Mouse (Mus musculus) CH12.LX (cell line): ENCODE data around the gene Acsm2. TPM values are rescaled to one million over a fixed set of nuclear protein-coding genes. Genes with fewer than 3 reads are reported as not detected.

Experiments
- DNase-seq: peaks from one replicate; pipeline ENCODE4 v3.0.0-alpha.2; 2013; ENCODE audit errors: extremely low read depth
- H3K27ac ChIP-seq: 2 replicates; pipeline ENCODE4 v1.5.1; 2012; ENCODE audit warnings: low read depth, mild to moderate bottlenecking, control low read depth, moderate library complexity; ENCODE audit not compliant: insufficient read depth
- H3K27me3 ChIP-seq: replicated peaks from 2 replicates; pipeline ENCODE3; 2012; ENCODE audit warnings: inconsistent platforms
- H3K36me3 ChIP-seq, 2 experiments: replicated peaks in 1 of 2; 2 replicates each; pipeline versions ENCODE3 to v1.6.1; 2012; ENCODE audit warnings: inconsistent platforms in 1 of 2, low read length in 1 of 2, mild to moderate bottlenecking in 1 of 2, mixed read lengths in 1 of 2, moderate library complexity in 1 of 2; ENCODE audit not compliant: control insufficient read depth in 1 of 2, insufficient read depth in 1 of 2
- H3K4me1 ChIP-seq, 2 experiments: 2 replicates each; pipeline ENCODE4 v1.6.1; 2012; ENCODE audit warnings: inconsistent platforms in 1 of 2, moderate library complexity in 1 of 2; ENCODE audit not compliant: insufficient read depth in 2 of 2, control insufficient read depth in 1 of 2
- H3K4me2 ChIP-seq: 2 replicates; pipeline ENCODE4 v1.6.1; 2012; ENCODE audit warnings: low read depth, mild to moderate bottlenecking, control low read depth; ENCODE audit not compliant: poor library complexity, insufficient read depth, severe bottlenecking
- H3K4me3 ChIP-seq, 3 experiments: fragments of 150-350 bp in 1 of 3; sonication (generic) in 1 of 3; replicated peaks in 1 of 3; 2 replicates each; pipeline versions ENCODE3 to v1.5.1; 2011 to 2012; ENCODE audit warnings: low read depth in 2 of 3, low read length in 2 of 3, mild to moderate bottlenecking in 2 of 3, moderate library complexity in 2 of 3, control low read depth in 1 of 3, improper control_type of control experiment in 1 of 3, inconsistent platforms in 1 of 3, mixed read lengths in 1 of 3; ENCODE audit not compliant: poor library complexity in 1 of 3
- H3K79me2 ChIP-seq: replicated peaks from 2 replicates; pipeline ENCODE4 v1.6.1; 2012; ENCODE audit warnings: mild to moderate bottlenecking, moderate library complexity; ENCODE audit not compliant: control insufficient read depth, poor library complexity, insufficient read depth, severe bottlenecking; ENCODE audit errors: extremely low read depth
- H3K9ac ChIP-seq: 2 replicates; pipeline ENCODE4 v1.6.1; 2012; ENCODE audit warnings: low read depth, mild to moderate bottlenecking, control low read depth, moderate library complexity; ENCODE audit not compliant: insufficient read depth
- H3K9me3 ChIP-seq: replicated peaks from 2 replicates; pipeline ENCODE3; 2012; ENCODE audit warnings: low read length, inconsistent platforms, mixed read lengths
- BHLHE40 ChIP-seq: IDR thresholded peaks from 2 replicates; pipeline ENCODE4 v1.6.1; 2011; ENCODE audit warnings: mild to moderate bottlenecking, low read depth, low read length, improper control_type of control experiment
- CHD2 ChIP-seq: IDR thresholded peaks from 2 replicates; pipeline ENCODE4 v1.6.1; 2011; ENCODE audit warnings: low read length, improper control_type of control experiment
- CTCF ChIP-seq, 2 experiments: IDR thresholded peaks in 1 of 2; conservative IDR thresholded peaks in 1 of 2; 2 replicates each; pipeline ENCODE4 v1.5.1; 2011 to 2012; ENCODE audit warnings: low read depth in 2 of 2, low read length in 2 of 2, improper control_type of control experiment in 1 of 2, inconsistent platforms in 1 of 2, mild to moderate bottlenecking in 1 of 2, moderate library complexity in 1 of 2
- E2F4 ChIP-seq: IDR thresholded peaks from 2 replicates; pipeline ENCODE4 v1.6.1; 2011; ENCODE audit warnings: low read depth, low read length, improper control_type of control experiment; ENCODE audit not compliant: insufficient replicate concordance
- ETS1 ChIP-seq: conservative IDR thresholded peaks from 2 replicates; pipeline ENCODE4 v1.6.1; 2012; ENCODE audit warnings: low read depth, mild to moderate bottlenecking, inconsistent platforms, low read length, improper control_type of control experiment, moderate library complexity
- GABPA ChIP-seq: IDR thresholded peaks from 2 replicates; pipeline ENCODE4 v1.6.1; 2012; ENCODE audit warnings: low read depth, low read length, improper control_type of control experiment, inconsistent platforms; ENCODE audit not compliant: insufficient replicate concordance
- HCFC1 ChIP-seq: IDR thresholded peaks from 2 replicates; pipeline ENCODE4 v1.6.1; 2012; ENCODE audit warnings: low read depth, mild to moderate bottlenecking, inconsistent platforms, low read length, improper control_type of control experiment
- IRF4 ChIP-seq: IDR thresholded peaks from 2 replicates; pipeline ENCODE4 v1.6.1; 2014; ENCODE audit warnings: low read depth, mild to moderate bottlenecking, inconsistent platforms, low read length, improper control_type of control experiment
- JUND ChIP-seq: conservative IDR thresholded peaks from 2 replicates; pipeline ENCODE4 v1.6.1; 2011; ENCODE audit warnings: low read depth, low read length, improper control_type of control experiment
- KAT2A ChIP-seq: IDR thresholded peaks from 2 replicates; pipeline ENCODE4 v1.6.1; 2012; ENCODE audit warnings: low read length, improper control_type of control experiment, inconsistent platforms; ENCODE audit not compliant: insufficient replicate concordance
- MAX ChIP-seq: IDR thresholded peaks from 2 replicates; pipeline ENCODE4 v1.6.1; 2011; ENCODE audit warnings: low read length, improper control_type of control experiment
- MAZ ChIP-seq: IDR thresholded peaks from 2 replicates; pipeline ENCODE4 v1.6.1; 2012; ENCODE audit warnings: low read depth, mild to moderate bottlenecking, inconsistent platforms, low read length, improper control_type of control experiment, moderate library complexity
- MEF2A ChIP-seq: IDR thresholded peaks from 2 replicates; pipeline ENCODE4 v1.6.1; 2014; ENCODE audit warnings: low read depth, mild to moderate bottlenecking, inconsistent platforms, low read length, improper control_type of control experiment, borderline replicate concordance
- NELFE ChIP-seq: IDR thresholded peaks from 2 replicates; pipeline ENCODE4 v1.6.1; 2011; ENCODE audit warnings: low read depth, low read length, improper control_type of control experiment
- NRF1 ChIP-seq: IDR thresholded peaks from 2 replicates; pipeline ENCODE4 v1.6.1; 2014; ENCODE audit warnings: low read depth, mild to moderate bottlenecking, inconsistent platforms, low read length, improper control_type of control experiment, moderate library complexity
- POLR2AphosphoS2 ChIP-seq: IDR thresholded peaks from 2 replicates; pipeline ENCODE4 v1.6.1; 2011; ENCODE audit warnings: low read depth, low read length, improper control_type of control experiment
- RAD21 ChIP-seq: IDR thresholded peaks from 2 replicates; pipeline ENCODE4 v1.6.1; 2011; ENCODE audit warnings: low read depth, mild to moderate bottlenecking, low read length, improper control_type of control experiment, moderate library complexity
- RCOR1 ChIP-seq: conservative IDR thresholded peaks from 2 replicates; pipeline ENCODE4 v1.6.1; 2012; ENCODE audit warnings: low read depth, mild to moderate bottlenecking, inconsistent platforms, low read length, improper control_type of control experiment
- SIN3A ChIP-seq: IDR thresholded peaks from 2 replicates; pipeline ENCODE4 v1.6.1; 2012; ENCODE audit warnings: low read length, improper control_type of control experiment, inconsistent platforms
- TCF12 ChIP-seq: IDR thresholded peaks from 2 replicates; pipeline ENCODE4 v1.6.1; 2014; ENCODE audit warnings: low read depth, mild to moderate bottlenecking, inconsistent platforms, low read length, improper control_type of control experiment
- USF1 ChIP-seq: IDR thresholded peaks from 2 replicates; pipeline ENCODE4 v1.6.1; 2014; ENCODE audit warnings: low read depth, mild to moderate bottlenecking, inconsistent platforms, low read length, improper control_type of control experiment
- USF2 ChIP-seq: conservative IDR thresholded peaks from 2 replicates; pipeline ENCODE4 v1.6.1; 2011; ENCODE audit warnings: low read depth, low read length, improper control_type of control experiment
- ZC3H11A ChIP-seq: IDR thresholded peaks from 2 replicates; pipeline ENCODE4 v1.6.1; 2012; ENCODE audit warnings: low read depth, mild to moderate bottlenecking, inconsistent platforms, low read length, improper control_type of control experiment
- ZKSCAN1 ChIP-seq: IDR thresholded peaks from 2 replicates; pipeline ENCODE4 v1.6.1; 2012; ENCODE audit warnings: low read depth, inconsistent platforms, low read length, improper control_type of control experiment, borderline replicate concordance
- ZMIZ1 ChIP-seq: IDR thresholded peaks from 2 replicates; pipeline ENCODE4 v1.6.1; 2012; ENCODE audit warnings: low read depth, mild to moderate bottlenecking, inconsistent platforms, low read length, improper control_type of control experiment
- dilution Hi-C: fragments of 300-500 bp; cut with MboI; formaldehyde crosslinking; loops from 2 replicates; pipeline ENCODE4 v1.14.3; 2020; ENCODE audit warnings: low sequenced_read_pairs; ENCODE audit not compliant: extremely low pct_unique_long_range_greater_than_20kb, extremely low pct_ligation_motif_present
- in situ Hi-C: fragments of 300-500 bp; cut with MboI; formaldehyde crosslinking; loops from 3 replicates; pipeline ENCODE4 v1.14.3; 2019; ENCODE audit warnings: low sequenced_read_pairs, low pct_ligation_motif_present, low pct_unique_long_range_greater_than_20kb, mixed read lengths
- polyA plus RNA-seq: library from polyadenylated mRNA; unstranded; fragments of >175 nt; gene quantifications from 2 replicates; pipeline ENCODE4 v1.2.1, GENCODE M21; 2012; ENCODE audit warnings: low read depth; ENCODE audit not compliant: insufficient read length
- total RNA-seq, 2 experiments: library from RNA; depleted of rRNA; stranded (reverse); fragments of 300-350 nt in 1 of 2; fragments of >200 nt in 1 of 2; gene quantifications; 2 replicates each; pipeline ENCODE4 v1.2.3; 2012 to 2014

The Acsm2 gene
- total and polyA plus RNA-seq, 3 experiments: not detected

DNA sequence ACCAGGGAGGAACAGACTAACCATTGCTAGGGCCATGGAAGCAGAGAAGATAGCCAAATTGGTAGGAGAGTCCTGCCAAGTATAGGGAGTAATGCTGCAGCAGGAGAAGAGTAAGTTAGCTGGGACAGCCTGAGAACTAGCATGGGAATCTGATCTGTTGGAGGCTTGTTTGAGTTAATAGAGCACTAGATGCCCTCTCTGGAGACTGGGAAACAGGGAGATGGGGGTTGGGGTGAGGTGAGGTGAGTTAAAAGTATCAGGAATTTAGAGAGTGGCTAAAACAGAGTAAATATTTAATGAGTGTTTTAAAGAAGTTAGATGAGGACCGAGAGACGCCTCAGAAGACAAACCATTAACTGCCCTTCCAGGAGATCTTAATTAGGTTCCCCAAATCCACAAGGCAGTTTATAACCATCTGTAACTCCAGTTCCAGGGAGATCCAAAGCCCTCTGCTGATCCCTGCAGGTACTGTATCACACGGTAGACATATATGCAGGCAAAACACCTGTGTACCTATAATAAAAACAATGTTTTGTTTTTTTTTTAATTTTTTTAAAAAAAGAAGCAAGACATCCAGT, 40.5 kb downstream of the Acsm2 start:
- no peak overlapping the region for H3K4me3 ChIP-seq
- H3K27me3 ChIP-seq: peaks cover 4% of the 10 kb centered on the region
- H3K4me1 ChIP-seq: peaks cover 0 to 11% of the 10 kb centered on the region in 2 experiments; a peak in 1 of 4 replicates
- TF ChIP-seq MAX (no peak), SIN3A (no peak), JUND (no peak), NRF1 (no peak), ETS1 (no peak)
- dilution Hi-C loops (no loop called here), in situ Hi-C loops (no loop called here)
- no peak overlapping the region for H3K9ac ChIP-seq
- H3K36me3 ChIP-seq: no peaks in the 10 kb centered on the region
- no peak overlapping the region for H3K4me2 ChIP-seq
- DNase-seq: no peak
- no peaks in the 10 kb centered on the region for H3K79me2 ChIP-seq
- H3K27ac ChIP-seq: no peak overlapping the region
- no peaks in the 10 kb centered on the region for H3K9me3 ChIP-seq

DNA sequence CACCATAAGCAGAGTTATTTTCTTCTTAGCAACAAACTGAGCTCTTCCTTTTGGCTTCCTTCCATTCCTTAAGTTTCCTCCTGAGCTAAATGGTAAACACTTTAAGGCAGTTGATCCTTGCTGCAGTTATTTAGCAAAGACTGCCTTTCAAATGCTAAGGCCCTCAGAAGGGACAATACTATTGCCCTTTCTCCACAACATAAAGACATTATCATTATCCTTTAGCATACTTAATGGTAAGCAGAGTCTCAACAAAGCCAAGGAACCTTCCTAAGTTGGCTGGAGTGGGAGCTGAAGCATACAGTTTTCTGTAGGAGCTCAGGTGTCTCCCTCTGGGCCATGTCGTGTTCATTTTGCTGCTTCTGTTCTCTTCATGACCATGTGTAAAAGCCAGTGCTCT, 41.2 kb downstream of the Acsm2 start:
- Histone ChIP-seq H3K27ac (no peak overlapping the region), H3K4me1 (peaks cover 0 to 11% of the 10 kb centered on the region in 2 experiments; a peak in 1 of 4 replicates), H3K79me2 (no peaks in the 10 kb centered on the region), H3K4me2 (no peak overlapping the region), H3K36me3 (no peaks in the 10 kb centered on the region), H3K4me3 (no peak overlapping the region), H3K27me3 (peaks cover 4% of the 10 kb centered on the region), H3K9me3 (no peaks in the 10 kb centered on the region), H3K9ac (no peak overlapping the region)
- dilution Hi-C loops (no loop called here), in situ Hi-C loops (no loop called here)
- no peak for DNase-seq
- TF ChIP-seq SIN3A (no peak), ZKSCAN1 (no peak), USF1 (no peak), IRF4 (no peak), MEF2A (no peak), MAX (no peak), RCOR1 (no peak), USF2 (no peak), POLR2AphosphoS2 (no peak), MAZ (no peak)

DNA sequence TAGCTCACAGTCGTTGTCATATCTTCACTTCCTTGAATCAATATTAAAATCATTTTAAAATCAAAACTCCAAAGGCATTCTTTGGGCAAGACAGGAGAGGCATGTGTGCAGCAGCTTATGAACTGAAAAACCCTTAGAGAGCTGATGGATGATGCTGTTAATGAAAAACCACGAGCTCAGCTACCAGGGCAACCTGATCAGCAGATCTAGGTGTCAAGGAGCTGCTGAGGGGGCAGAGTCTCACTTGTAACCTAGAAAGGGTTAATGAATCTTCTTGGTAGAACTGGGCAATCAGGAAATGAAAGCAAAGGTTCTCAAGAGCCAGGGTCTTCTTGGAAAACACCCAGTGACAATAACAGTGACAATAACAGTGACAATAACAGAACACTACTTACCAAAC, 42.4 kb downstream of the Acsm2 start:
- Histone ChIP-seq H3K4me1 (peaks cover 0 to 11% of the 10 kb centered on the region in 2 experiments; a peak in 1 of 4 replicates), H3K4me2 (no peak overlapping the region), H3K79me2 (no peaks in the 10 kb centered on the region), H3K4me3 (no peak overlapping the region), H3K27ac (no peak overlapping the region), H3K9ac (no peak overlapping the region), H3K27me3 (peaks cover 4% of the 10 kb centered on the region), H3K9me3 (no peaks in the 10 kb centered on the region), H3K36me3 (no peaks in the 10 kb centered on the region)
- no peak for DNase-seq
- dilution Hi-C loops: no loop called here
- in situ Hi-C loops: no loop called here
- no peak for TF ChIP-seq HCFC1
- no peak for TF ChIP-seq CHD2
- no peak for TF ChIP-seq BHLHE40
- no peak for TF ChIP-seq TCF12
- no peak for TF ChIP-seq JUND
- no peak for TF ChIP-seq MEF2A
- TF ChIP-seq POLR2AphosphoS2: no peak
- TF ChIP-seq ZC3H11A: no peak
- TF ChIP-seq E2F4: no peak
- no peak for TF ChIP-seq KAT2A
- TF ChIP-seq CTCF (conservative IDR thresholded peaks at IDR 0.05 in 1 of 2, IDR thresholded peaks at IDR 0.05 in 1 of 2; ENCODE audit: low read depth in 2 of 2, low read length in 2 of 2): no peak
- no peak for TF ChIP-seq ZMIZ1
- no peak for TF ChIP-seq MAZ
- no peak for TF ChIP-seq NELFE
- TF ChIP-seq NRF1: no peak
- no peak for TF ChIP-seq GABPA
- TF ChIP-seq RAD21: no peak
